Mouse (Mus musculus) forebrain, postnatal 0 days (tissue): Measurements from ENCODE around the gene Glyctk. TPM values are rescaled to one million over a fixed set of nuclear protein-coding genes. Genes with fewer than 3 reads are reported as not detected.
"Not testable (repeated sequence)": the region's sequence is repeated elsewhere in the genome, so short reads cannot be mapped to it uniquely, and the experiment has no call there.

Source experiments
- ATAC-seq: fragments of 200-750 bp; cut with Nextera tagmentation; 2 replicates; pipeline ENCODE4 v1.8.0; 2017; ENCODE audit warnings: mild to moderate bottlenecking, moderate library complexity
- DNase-seq: peaks from one replicate; pipeline ENCODE4 v3.0.0-alpha.2; 2015
- H3K27ac ChIP-seq: fragments of 300-500 bp; sonication (generic); 2 replicates; pipeline ENCODE4 v1.5.1; 2014; ENCODE audit warnings: low read depth, mild to moderate bottlenecking, antibody characterized with exemption, low read length, moderate library complexity, mixed read lengths
- H3K27me3 ChIP-seq: fragments of 300-500 bp; sonication (generic); 2 replicates; pipeline ENCODE4 v1.6.1; 2014; ENCODE audit warnings: mild to moderate bottlenecking, low read length, mixed read lengths; ENCODE audit not compliant: insufficient read depth
- H3K36me3 ChIP-seq: fragments of 300-500 bp; sonication (generic); 2 replicates; pipeline ENCODE4 v1.6.1; 2014; ENCODE audit warnings: mild to moderate bottlenecking, moderate library complexity; ENCODE audit not compliant: insufficient read depth
- H3K4me1 ChIP-seq: fragments of 300-500 bp; sonication (generic); 2 replicates; pipeline ENCODE4 v1.6.1; 2014; ENCODE audit warnings: antibody characterized with exemption; ENCODE audit not compliant: insufficient read depth
- H3K4me2 ChIP-seq: fragments of 300-500 bp; sonication (generic); 2 replicates; pipeline ENCODE4 v1.6.1; 2014; ENCODE audit warnings: low read depth, mild to moderate bottlenecking, moderate library complexity
- H3K4me3 ChIP-seq: fragments of 300-500 bp; sonication (generic); 2 replicates; pipeline ENCODE4 v1.5.1; 2014; ENCODE audit warnings: low read depth, low read length, mixed read lengths
- H3K9ac ChIP-seq: fragments of 300-500 bp; sonication (generic); 2 replicates; pipeline ENCODE4 v1.6.1; 2014; ENCODE audit warnings: mild to moderate bottlenecking
- H3K9me3 ChIP-seq: fragments of 300-500 bp; sonication (generic); 2 replicates; pipeline ENCODE4 v1.6.1; 2016; ENCODE audit warnings: low read length
- CTCF ChIP-seq: sonication (generic); IDR thresholded peaks from 2 replicates; pipeline ENCODE4 v1.5.1; 2016; ENCODE audit warnings: antibody characterized with exemption, control low read depth, low read depth
- WGBS: fragments of 180-500 bp; shearing (Covaris S2); extraction: QIAGEN DNeasy Blood & Tissue Kit; methylation state at CpG from one replicate; pipeline ENCODE4 v1.1.7; 2014; 5-methylcytosine and 5-hydroxymethylcytosine counted together
- polyA plus RNA-seq: library from polyadenylated mRNA; unstranded; fragments of >200 nt; fragmentation: Nextera tagmentation; extraction: Ambion mirVana; gene quantifications from 2 replicates; pipeline ENCODE4 v1.2.1, GENCODE M21; 2015
- total RNA-seq: library from RNA; depleted of rRNA; stranded (reverse); fragments of >200 nt; gene quantifications from 2 replicates; pipeline ENCODE4 v1.2.3, GENCODE M21; 2014

Glyctk gene
- total and polyA plus RNA-seq, 2 experiments from 2014 or later: 1.1 to 3.0 TPM

- H3K36me3 ChIP-seq: no peaks in the 10 kb centered on the region
- H3K27ac ChIP-seq: no peak overlapping the region
- no peaks in the 10 kb centered on the region for H3K27me3 ChIP-seq
- H3K4me1 ChIP-seq: peaks cover 30% of the 10 kb centered on the region
- peak overlapping the region; percentile 93; the same call in 1 of the 2 replicates for H3K4me3 ChIP-seq
- DNase-seq (no peak), ATAC-seq (no peak)
- H3K9ac ChIP-seq: peak overlapping the region; percentile 98
- no peaks in the 10 kb centered on the region for H3K9me3 ChIP-seq
- H3K4me2 ChIP-seq: peak overlapping the region; percentile 70
- TF ChIP-seq CTCF: no peak
- 32% methylated on average over 6 of the region's 6 CpGs for WGBS
These were observed 12.0 kb upstream of the Glyctk start for GRCm38 (mm10) chr9:106169917-106170316.

- ATAC-seq, H3K9ac ChIP-seq, H3K4me2 ChIP-seq, DNase-seq, H3K36me3 ChIP-seq, H3K27ac ChIP-seq, H3K4me3 ChIP-seq, H3K9me3 ChIP-seq, H3K27me3 ChIP-seq: not testable (repeated sequence)
- 88% methylated on average over 1 of the region's 1 CpGs for WGBS
- peaks cover 22% of the 10 kb centered on the region for H3K4me1 ChIP-seq
These were observed 11.1 kb upstream of the Glyctk start for GRCm38 (mm10) chr9:106169006-106169405.

- ATAC-seq (no peak), DNase-seq (no peak)
- Histone ChIP-seq H3K9me3 (no peaks in the 10 kb centered on the region), H3K4me2 (no peak overlapping the region), H3K4me3 (no peak overlapping the region), H3K9ac (no peak overlapping the region), H3K4me1 (peaks cover 11% of the 10 kb centered on the region), H3K27me3 (no peaks in the 10 kb centered on the region), H3K27ac (no peak overlapping the region), H3K36me3 (no peaks in the 10 kb centered on the region)
- TF ChIP-seq CTCF: no peak
- 17% methylated on average over 1 of the region's 1 CpGs for WGBS
These were observed 9.8 kb upstream of the Glyctk start for GRCm38 (mm10) chr9:106167703-106168102.

GRCm38 (mm10) chr9:106167241-106167640, 9.3 kb upstream of the Glyctk start:
- no peak for TF ChIP-seq CTCF

GRCm38 (mm10) chr9:106166709-106167108, 8.8 kb upstream of the Glyctk start:
- H3K4me3 ChIP-seq: no peak overlapping the region
- no peak for ATAC-seq
- no peaks in the 10 kb centered on the region for H3K36me3 ChIP-seq
- no peaks in the 10 kb centered on the region for H3K9me3 ChIP-seq
- no peak overlapping the region for H3K27ac ChIP-seq
- H3K27me3 ChIP-seq: no peaks in the 10 kb centered on the region; the same call in 1 of the 2 replicates
- TF ChIP-seq CTCF: no peak
- no peak overlapping the region for H3K9ac ChIP-seq
- 83% methylated on average over 2 of the region's 2 CpGs for WGBS
- H3K4me1 ChIP-seq: peaks cover 5% of the 10 kb centered on the region
- DNase-seq: no peak
- H3K4me2 ChIP-seq: no peak overlapping the region

More at GRCm38 (mm10) chr9:106167241-106167640, 9.3 kb upstream of the Glyctk start:
- no peaks in the 10 kb centered on the region for H3K27me3 ChIP-seq
- no peak for ATAC-seq
- peaks cover 7% of the 10 kb centered on the region for H3K4me1 ChIP-seq
- 80% methylated on average over 3 of the region's 3 CpGs for WGBS
- no peak for DNase-seq
- no peaks in the 10 kb centered on the region for H3K36me3 ChIP-seq
- no peak overlapping the region for H3K4me3 ChIP-seq
- no peak overlapping the region for H3K27ac ChIP-seq
- H3K4me2 ChIP-seq: no peak overlapping the region
- no peak overlapping the region for H3K9ac ChIP-seq
- no peaks in the 10 kb centered on the region for H3K9me3 ChIP-seq

GRCm38 (mm10) chr9:106160426-106160825, 2.5 kb upstream of the Glyctk start:
- peak overlapping the region; percentile 78 for H3K4me2 ChIP-seq
- no peak for TF ChIP-seq CTCF
- peak overlapping the region; percentile 73; the same call in 1 of the 2 replicates for H3K9ac ChIP-seq
- H3K4me3 ChIP-seq: peak overlapping the region; percentile 53
- WGBS: 43% methylated on average over 5 of the region's 5 CpGs
- no peaks in the 10 kb centered on the region; the same call in 1 of the 2 replicates for H3K27me3 ChIP-seq
- peak overlapping the region; percentile 94 for H3K27ac ChIP-seq
- H3K36me3 ChIP-seq: no peaks in the 10 kb centered on the region
- DNase-seq (no peak), ATAC-seq (no peak)
- H3K9me3 ChIP-seq: no peaks in the 10 kb centered on the region
- peaks cover 7% of the 10 kb centered on the region; the same call in 1 of the 2 replicates for H3K4me1 ChIP-seq

GRCm38 (mm10) chr9:106159784-106160301, 1.9 kb upstream of the Glyctk start:
- Histone ChIP-seq H3K9ac (peak overlapping the region; percentile 73), H3K9me3 (no peaks in the 10 kb centered on the region), H3K36me3 (no peaks in the 10 kb centered on the region), H3K4me2 (peak overlapping the region; percentile 78), H3K4me1 (peaks cover 7% of the 10 kb centered on the region; the same call in 1 of the 2 replicates), H3K27ac (peak overlapping the region; percentile 94), H3K4me3 (peak overlapping the region; percentile 53), H3K27me3 (no peaks in the 10 kb centered on the region; the same call in 1 of the 2 replicates)
- TF ChIP-seq CTCF: no peak
- ATAC-seq: peak; percentile 77
- WGBS: 1% methylated on average over 24 of the region's 24 CpGs
- peak; percentile 94 for DNase-seq
